Mouse (Mus musculus) embryonic facial prominence, embryonic 11.5 days (tissue): ENCODE measurements at regions not wholly inside any gene's neighbourhood (a gene's known extent, or its start where the extent isn't known, plus 50 kb on each side); places are given as distances from the start of the nearest gene placed in this dataset.
A peak's percentile ranks its signal among the peaks of the same experiment; 100 is the strongest.
"Not testable (repeated sequence)": the region's sequence is repeated elsewhere in the genome, so short reads cannot be mapped to it uniquely, and the experiment has no call there.

Experiments used
- ATAC-seq: fragments of 200-750 bp; cut with Nextera tagmentation; replicated peaks from 2 replicates; pipeline ENCODE4 v1.8.0; 2017; ENCODE audit warnings: low read depth; ENCODE audit not compliant: insufficient number of reproducible peaks, low FRiP score, low TSS enrichment
- DNase-seq: peaks from one replicate; pipeline ENCODE4 v3.0.0-alpha.2; 2015; ENCODE audit warnings: low spot score
- H3K27ac ChIP-seq: fragments of 300-500 bp; sonication (generic); replicated peaks from 2 replicates; pipeline ENCODE4 v1.5.1; 2014; ENCODE audit warnings: mild to moderate bottlenecking, low read depth, low read length, control low read depth
- H3K27me3 ChIP-seq: fragments of 300-500 bp; sonication (generic); 2 replicates; pipeline ENCODE4 v1.6.1; 2014; ENCODE audit warnings: mild to moderate bottlenecking, low read length, moderate library complexity, mixed read lengths; ENCODE audit not compliant: control insufficient read depth, insufficient read depth
- H3K36me3 ChIP-seq: fragments of 300-500 bp; sonication (generic); replicated peaks from 2 replicates; pipeline ENCODE4 v1.6.1; 2014; ENCODE audit warnings: low read depth, mild to moderate bottlenecking, low read length, moderate library complexity, mixed read lengths; ENCODE audit not compliant: control insufficient read depth, insufficient read depth
- H3K4me1 ChIP-seq: fragments of 300-500 bp; sonication (generic); 2 replicates; pipeline ENCODE4 v1.6.1; 2014; ENCODE audit warnings: low read length, mixed read lengths; ENCODE audit not compliant: control insufficient read depth, insufficient read depth
- H3K4me2 ChIP-seq: fragments of 300-500 bp; sonication (generic); 2 replicates; pipeline ENCODE4 v1.6.1; 2014; ENCODE audit warnings: low read depth, mild to moderate bottlenecking, control low read depth, low read length, moderate library complexity
- H3K4me3 ChIP-seq: fragments of 300-500 bp; sonication (generic); 2 replicates; pipeline ENCODE4 v1.5.1; 2014; ENCODE audit warnings: low read depth, low read length, control low read depth
- H3K9ac ChIP-seq: fragments of 300-500 bp; sonication (generic); replicated peaks from 2 replicates; pipeline ENCODE4 v1.6.1; 2014; ENCODE audit warnings: mild to moderate bottlenecking, control low read depth, low read length
- H3K9me3 ChIP-seq: fragments of 300-500 bp; sonication (generic); replicated peaks from 2 replicates; pipeline ENCODE4 v1.6.1; 2016; ENCODE audit warnings: mild to moderate bottlenecking, low read length, inconsistent platforms, mixed read lengths; ENCODE audit not compliant: control insufficient read depth
- WGBS: fragments of 180-500 bp; shearing (Covaris S2); extraction: QIAGEN DNeasy Blood & Tissue Kit; methylation state at CpG from one replicate; pipeline ENCODE4 v1.1.7; 2014; 5-methylcytosine and 5-hydroxymethylcytosine counted together

DNA sequence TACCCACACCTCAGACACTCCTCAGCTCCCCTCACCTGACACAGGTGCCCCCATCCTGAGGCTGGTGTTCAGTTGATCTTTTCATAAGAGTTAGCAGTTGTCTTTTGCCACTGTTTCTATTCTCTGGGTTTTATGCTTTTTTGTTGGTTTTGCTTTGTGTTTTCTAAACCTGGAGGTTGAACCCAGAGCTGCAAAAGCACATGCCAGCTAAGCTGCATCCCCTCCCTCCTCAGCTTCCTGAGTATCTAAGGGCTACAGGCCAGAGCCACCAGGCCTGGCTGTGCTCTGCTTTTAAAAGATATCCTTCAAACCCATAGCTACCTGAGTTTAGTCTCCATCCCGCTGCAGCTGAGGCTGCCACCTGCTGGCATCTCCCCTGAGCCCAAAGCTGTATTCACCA, 140.1 kb downstream of the Tcp10c start:
- not testable (repeated sequence) for H3K4me3 ChIP-seq, ATAC-seq, H3K9ac ChIP-seq, H3K9me3 ChIP-seq, H3K36me3 ChIP-seq, H3K4me1 ChIP-seq, H3K27me3 ChIP-seq, H3K4me2 ChIP-seq, H3K27ac ChIP-seq, DNase-seq
- no CpG with 5 or more reads among the region's 1 CpGs for WGBS

DNA sequence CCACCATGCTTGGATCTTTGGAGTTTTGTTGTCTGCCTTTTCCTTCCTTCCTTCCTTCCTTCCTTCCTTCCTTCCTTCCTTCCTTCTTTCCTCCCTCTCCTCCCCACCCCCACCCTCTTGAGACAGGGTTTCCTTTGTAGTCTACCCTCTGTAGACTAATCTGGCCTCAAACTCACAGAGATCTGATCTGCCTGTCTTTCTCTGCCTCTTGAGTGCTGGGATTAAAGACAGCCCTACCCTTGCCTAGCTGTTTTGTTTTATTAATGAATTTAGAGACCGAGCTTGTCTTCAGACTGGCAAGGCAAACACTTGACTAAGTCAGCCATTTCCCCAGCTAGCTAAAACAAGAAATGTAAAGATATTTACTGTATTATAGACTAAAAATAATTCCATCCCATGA, 150.0 kb downstream of the Tcp10c start:
- not testable (repeated sequence) for ATAC-seq, H3K36me3 ChIP-seq

DNA sequence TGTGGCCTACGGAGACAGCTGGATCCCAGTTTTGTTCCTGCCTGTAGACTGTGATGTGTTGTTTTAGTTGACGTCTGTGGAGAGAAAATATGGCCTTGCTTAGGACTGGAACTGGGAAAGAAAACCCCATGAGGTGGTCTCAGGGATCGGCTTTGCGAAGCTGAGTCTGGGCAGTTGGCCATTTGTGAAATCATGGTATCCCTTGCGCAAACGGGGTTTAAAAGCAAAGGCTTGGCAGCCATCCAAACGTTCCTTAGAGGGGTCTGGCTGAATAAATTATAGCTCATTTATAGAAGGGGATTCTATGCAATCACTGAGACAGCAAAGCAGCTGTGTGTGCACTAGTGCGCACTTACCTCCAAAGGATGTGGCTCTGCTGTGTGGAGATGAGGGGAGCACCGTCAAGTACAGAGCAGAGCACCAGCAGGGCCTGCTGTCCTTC, 150.5 kb downstream of the Tcp10c start:
- H3K4me2 ChIP-seq, H3K27me3 ChIP-seq, H3K36me3 ChIP-seq, H3K9me3 ChIP-seq, H3K27ac ChIP-seq, H3K4me1 ChIP-seq, H3K4me3 ChIP-seq, H3K9ac ChIP-seq: not testable (repeated sequence)
- DNase-seq (peak; percentile 21), ATAC-seq (peak; percentile 82)
- 59% methylated on average over 8 of the region's 9 CpGs for WGBS

More for the DNA sequence above, 150.0 kb downstream of the Tcp10c start:
- not testable (repeated sequence) for H3K9ac ChIP-seq, H3K4me2 ChIP-seq, H3K27me3 ChIP-seq, DNase-seq, H3K9me3 ChIP-seq, H3K27ac ChIP-seq, H3K4me1 ChIP-seq, H3K4me3 ChIP-seq
- 59% methylated on average over 1 of the region's 1 CpGs for WGBS

DNA sequence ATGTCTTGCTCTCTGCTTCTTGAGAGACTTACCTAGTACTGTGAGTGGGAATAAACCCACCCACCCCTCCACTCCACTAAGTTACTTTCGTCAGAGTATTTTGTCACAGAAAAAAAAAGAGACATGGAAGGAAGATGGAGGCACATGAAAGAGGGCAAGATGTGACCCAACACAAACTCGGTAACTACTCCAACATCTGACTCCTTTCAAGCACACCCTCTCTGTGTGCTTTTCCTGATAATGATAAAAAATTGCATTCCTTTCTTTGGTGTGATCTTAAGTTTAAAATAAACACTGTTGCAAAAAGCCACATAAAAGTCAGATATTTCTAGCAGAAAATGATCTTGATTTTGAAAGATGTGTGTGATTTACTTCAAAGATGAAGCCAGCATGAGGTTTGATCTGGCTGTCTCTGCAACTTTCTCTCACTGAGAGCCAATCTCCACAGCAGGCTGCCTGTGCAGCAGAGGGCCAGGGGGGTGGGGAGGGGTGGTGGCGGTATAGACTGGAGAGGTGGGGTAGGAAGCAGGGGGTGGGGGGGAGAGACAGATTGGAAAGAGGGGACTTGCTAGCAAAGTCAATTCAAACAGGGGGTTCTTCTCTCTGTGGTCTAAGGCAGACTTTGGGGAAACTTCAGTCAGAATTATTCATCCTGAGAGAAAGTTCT, 153.2 kb downstream of the Tcp10c start:
- not testable (repeated sequence) for H3K4me2 ChIP-seq, H3K9ac ChIP-seq, H3K27ac ChIP-seq, H3K4me1 ChIP-seq, H3K4me3 ChIP-seq, ATAC-seq, H3K27me3 ChIP-seq, DNase-seq, H3K36me3 ChIP-seq, H3K9me3 ChIP-seq
- WGBS, result 33% methylated on average over 2 of the region's 3 CpGs

DNA sequence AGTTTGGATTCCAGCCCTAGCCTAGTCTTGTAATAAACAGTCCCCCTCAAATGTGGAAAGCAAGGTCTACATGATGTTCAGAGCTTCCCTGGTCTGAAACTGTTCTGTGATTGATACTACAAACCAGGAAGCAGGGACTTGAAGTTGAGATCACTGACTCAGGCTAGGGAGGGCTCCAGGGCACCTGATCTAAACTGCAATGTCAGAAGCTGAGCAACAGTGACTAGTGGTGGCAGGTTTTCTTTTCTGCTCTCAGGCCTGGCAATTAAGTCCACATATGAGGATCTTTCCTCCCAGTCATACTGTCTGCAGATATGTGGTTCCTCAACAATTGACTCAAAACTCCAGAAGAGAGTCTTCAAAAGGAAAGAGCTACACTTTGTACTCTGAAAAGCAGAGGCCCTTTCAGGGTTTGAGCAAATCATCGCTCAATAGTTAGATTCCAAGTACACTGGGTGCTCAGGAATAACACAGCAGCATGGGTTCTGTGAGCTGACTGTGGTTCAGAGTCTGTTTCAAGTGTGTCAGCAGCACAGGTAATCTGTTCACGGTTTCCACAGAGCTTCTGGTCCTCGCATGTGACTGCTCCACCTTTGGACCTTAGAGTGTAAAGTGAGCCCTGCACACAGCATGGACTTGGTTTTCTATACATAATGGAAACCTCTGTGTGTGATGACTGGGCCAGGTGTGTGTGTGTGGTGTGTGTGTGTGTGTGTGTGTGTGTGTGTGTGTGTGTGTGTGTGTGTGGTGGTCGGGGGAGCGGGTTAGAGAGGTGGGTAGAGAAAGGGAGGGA, 165.2 kb downstream of the Tcp10c start:
- H3K9me3 ChIP-seq, H3K9ac ChIP-seq, ATAC-seq, DNase-seq, H3K36me3 ChIP-seq, H3K4me3 ChIP-seq, H3K27ac ChIP-seq, H3K4me1 ChIP-seq, H3K4me2 ChIP-seq, H3K27me3 ChIP-seq: not testable (repeated sequence)
- 87% methylated on average over 3 of the region's 5 CpGs for WGBS

DNA sequence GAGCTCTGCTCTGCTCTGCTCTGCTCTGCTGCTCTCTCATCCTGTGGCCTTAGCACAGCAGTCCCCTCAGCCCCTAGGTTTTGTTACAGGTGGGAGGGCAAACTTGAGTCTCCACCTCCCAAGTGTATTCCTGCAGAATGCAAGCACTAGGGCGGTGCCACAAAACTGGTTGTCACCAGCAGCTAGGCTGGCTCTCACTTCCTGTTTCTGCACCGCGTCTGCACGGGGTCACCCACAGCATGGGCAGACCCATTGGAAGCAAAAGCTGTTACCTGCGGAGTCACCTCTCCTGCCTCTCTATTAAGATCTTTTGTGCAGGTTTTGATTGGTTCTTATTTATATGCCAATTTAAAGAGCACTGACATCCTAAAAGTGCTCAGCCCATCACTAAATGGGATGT, 178.2 kb downstream of the Tcp10c start:
- H3K9ac ChIP-seq, H3K4me3 ChIP-seq, H3K9me3 ChIP-seq, H3K4me1 ChIP-seq, H3K4me2 ChIP-seq, ATAC-seq, H3K36me3 ChIP-seq, DNase-seq, H3K27ac ChIP-seq, H3K27me3 ChIP-seq: not testable (repeated sequence)
- WGBS, result 84% methylated on average over 5 of the region's 5 CpGs

DNA sequence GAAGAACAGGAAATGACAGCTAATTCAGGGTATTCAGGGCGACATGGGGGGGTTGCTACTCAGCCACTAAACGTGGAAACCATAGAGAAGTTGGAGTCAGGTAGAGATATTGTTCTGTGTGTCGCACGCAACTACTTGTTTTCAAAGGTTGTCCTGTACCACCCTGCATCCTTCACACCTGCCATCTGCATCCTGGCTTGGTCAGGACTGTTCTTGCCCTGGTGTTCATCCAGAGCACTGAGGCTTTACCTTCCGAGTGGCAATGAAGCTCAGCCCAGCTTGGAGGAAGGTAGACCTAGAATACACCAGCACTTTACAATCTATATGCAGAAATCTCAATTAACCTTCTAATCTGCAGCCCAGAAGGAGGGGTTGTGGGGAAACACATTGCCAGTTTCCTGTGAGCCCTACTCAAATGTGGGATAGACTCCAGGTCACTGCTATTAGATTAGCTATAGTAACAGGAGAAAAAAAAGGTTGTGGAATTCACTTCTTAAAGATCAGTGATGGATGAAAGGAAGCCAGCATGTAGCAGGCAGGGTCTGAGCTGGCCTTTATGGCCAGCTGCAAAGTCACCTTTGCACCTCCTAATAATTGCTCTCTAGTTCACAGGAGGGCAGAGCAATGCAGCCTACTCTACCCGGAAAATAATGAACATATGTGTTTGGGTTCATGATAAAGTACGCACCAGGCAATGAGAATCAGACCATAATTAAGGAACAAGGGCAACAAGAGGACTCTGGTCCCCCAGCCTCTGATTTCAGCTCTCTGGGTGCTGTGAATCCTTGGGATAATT, 186.3 kb downstream of the Tcp10c start:
- H3K36me3 ChIP-seq, result no peaks in the 10 kb centered on the region
- no peak overlapping the region for H3K4me3 ChIP-seq
- WGBS, result 77% methylated on average over 7 of the region's 7 CpGs
- ATAC-seq (no peak), DNase-seq (no peak)
- H3K9me3 ChIP-seq, result peaks cover 33% of the 10 kb centered on the region
- no peak overlapping the region for H3K27ac ChIP-seq
- H3K4me1 ChIP-seq, result no peaks in the 10 kb centered on the region
- H3K9ac ChIP-seq, result no peak overlapping the region
- H3K4me2 ChIP-seq, result no peak overlapping the region
- no peaks in the 10 kb centered on the region for H3K27me3 ChIP-seq

DNA sequence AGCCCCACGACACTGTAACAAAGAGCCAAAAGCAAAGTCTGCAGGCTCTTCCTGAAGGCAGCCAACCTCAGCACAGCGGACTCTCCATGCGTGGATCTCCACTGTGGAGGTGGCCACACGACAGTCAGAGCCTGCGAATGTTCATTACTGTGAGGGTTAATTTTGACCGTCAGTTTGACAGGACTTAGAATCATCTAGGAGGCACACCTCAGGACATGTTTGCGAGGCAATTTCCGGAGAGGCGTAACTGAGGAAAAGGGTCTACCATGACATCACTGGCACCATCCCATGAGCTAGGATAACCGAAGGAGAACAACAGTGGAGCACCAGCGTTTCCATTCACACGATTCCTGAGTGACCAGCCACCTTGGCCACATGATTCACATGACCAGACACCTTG, 186.9 kb downstream of the Tcp10c start:
- DNase-seq (no peak), ATAC-seq (no peak)
- H3K27ac ChIP-seq, result no peak overlapping the region
- no peak overlapping the region for H3K9ac ChIP-seq
- H3K27me3 ChIP-seq, result no peaks in the 10 kb centered on the region
- no peaks in the 10 kb centered on the region for H3K36me3 ChIP-seq
- H3K4me3 ChIP-seq, result no peak overlapping the region
- H3K4me1 ChIP-seq, result no peaks in the 10 kb centered on the region
- 67% methylated on average over 12 of the region's 12 CpGs for WGBS
- H3K9me3 ChIP-seq, result peaks cover 33% of the 10 kb centered on the region
- no peak overlapping the region for H3K4me2 ChIP-seq
